Comparison of ENCODE assay signal across 8 mouse cellular contexts in the genomic region with DNA sequence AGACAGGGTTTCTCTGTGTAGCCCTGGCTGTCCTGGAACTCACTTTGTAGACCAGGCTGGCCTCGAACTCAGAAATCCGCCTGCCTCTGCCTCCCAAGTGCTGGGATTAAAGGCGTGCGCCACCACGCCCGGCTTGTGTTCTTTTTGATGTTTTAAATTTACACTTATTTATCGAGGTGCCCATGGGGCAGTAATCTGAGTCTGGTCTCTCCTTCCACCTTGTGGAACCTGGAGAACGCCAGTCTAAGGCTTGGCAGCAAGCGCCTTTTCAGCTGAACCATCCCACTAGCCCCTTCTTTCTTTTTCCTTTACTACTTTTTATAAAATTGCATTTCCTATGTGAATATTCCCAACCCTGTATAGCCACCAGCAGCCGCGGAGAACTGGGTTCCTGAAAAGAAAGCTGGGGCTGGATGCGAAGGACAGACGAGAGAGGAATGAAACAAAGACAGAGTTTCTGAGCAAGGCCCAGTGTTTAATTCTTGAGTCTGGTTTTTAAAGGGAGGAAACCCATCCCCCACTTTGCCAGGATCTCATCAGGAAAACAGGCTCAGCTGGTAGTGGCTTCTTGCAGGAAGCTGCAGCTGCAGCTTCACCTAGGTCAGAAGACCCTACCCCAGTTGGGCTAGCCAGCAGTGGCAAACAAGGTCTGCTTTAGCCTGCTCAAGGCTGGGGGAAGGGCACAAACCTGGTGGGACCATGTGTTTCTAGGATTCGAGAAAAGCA. TPM values are rescaled to one million over a fixed set of nuclear protein-coding genes. Genes with fewer than 3 reads are reported as not detected.
A peak's percentile ranks its signal among the peaks of the same experiment; 100 is the strongest.
DNase-seq lines count a peak whose midpoint lies in the region; ATAC-seq and TF ChIP-seq lines count a peak whose summit lies in the region.

No protein-coding gene starts in this region.

- H3K4me2 ChIP-seq in forebrain, embryonic 11.5 days (ENCODE audit: low read depth, low read length, severe bottlenecking): peak overlapping the region; percentile 70
- peak overlapping the region; percentile 53 for H3K4me2 ChIP-seq in kidney, embryonic 14.5 days (replicated peaks; ENCODE audit: low read depth, low read length)
- H3K4me2 ChIP-seq in midbrain, embryonic 16.5 days (ENCODE audit: low read length): peak overlapping the region; percentile 60

- peak overlapping the region; percentile 86 for H3K9ac ChIP-seq in forebrain, embryonic 11.5 days (ENCODE audit: low read length)
- peak overlapping the region; percentile 62; the same call in 1 of the 2 replicates for H3K9ac ChIP-seq in kidney, embryonic 14.5 days (ENCODE audit: low read depth, low read length)
- peak overlapping the region; percentile 83 for H3K9ac ChIP-seq in midbrain, embryonic 16.5 days (ENCODE audit: low read depth, low read length)

- WGBS in forebrain, embryonic 11.5 days: 39% methylated on average over 13 of the region's 14 CpGs
- 38% methylated on average over 13 of the region's 14 CpGs for WGBS in kidney, embryonic 14.5 days
- 43% methylated on average over 13 of the region's 14 CpGs for WGBS in midbrain, embryonic 16.5 days

- peak overlapping the region; percentile 96 for H3K4me3 ChIP-seq in left cerebral cortex, adult 2 months
- H3K4me3 ChIP-seq in forebrain, embryonic 11.5 days (ENCODE audit: low read depth, low read length): peak overlapping the region; percentile 77
- peak overlapping the region; percentile 55 for H3K4me3 ChIP-seq in kidney, embryonic 14.5 days (ENCODE audit: low read length)
- H3K4me3 ChIP-seq in midbrain, embryonic 16.5 days (ENCODE audit: low read depth, low read length): peak overlapping the region; percentile 85

- no peak for ATAC-seq in forebrain, embryonic 11.5 days (replicated peaks; ENCODE audit: low FRiP score)
- ATAC-seq in kidney, embryonic 14.5 days (ENCODE audit: low FRiP score, low TSS enrichment): no peak
- ATAC-seq in midbrain, embryonic 16.5 days: no peak
- no peak for ATAC-seq in granulocyte monocyte progenitor cell, adult 5-6 weeks (replicated peaks; ENCODE audit: poor library complexity, severe bottlenecking)

- peaks cover 4% of the 10 kb centered on the region; the same call in 1 of the 2 replicates for H3K9me3 ChIP-seq in forebrain, embryonic 11.5 days (ENCODE audit: control insufficient read depth, low read length)
- H3K9me3 ChIP-seq in kidney, embryonic 14.5 days (ENCODE audit: control insufficient read depth, low read length): peaks cover 13% of the 10 kb centered on the region
- peaks cover 2% of the 10 kb centered on the region for H3K9me3 ChIP-seq in midbrain, embryonic 16.5 days (replicated peaks; ENCODE audit: control insufficient read depth, low read length, poor library complexity, severe bottlenecking)

- intact Hi-C loops in left cerebral cortex, adult 2 months (cut with DNase I): loop anchor here (2.0 kb wide), 2 partner anchors 29 to 43 kb away; partner anchors contain the start of genes Zfp617 and Zfp882
- intact Hi-C loops in left cerebral cortex, postnatal 10 days (cut with DNase I): no loop called here

- no peak for DNase-seq in left cerebral cortex, adult 2 months (ENCODE audit: extremely low spot score in 1 of 2, low spot score in 2 of 2)
- DNase-seq in left cerebral cortex, postnatal 10 days (ENCODE audit: extremely low spot score in 1 of 2, low spot score in 2 of 2): no peak
- DNase-seq in NIH3T3 (ENCODE audit: low read depth): peak; percentile 27
- no peak for DNase-seq in forebrain, embryonic 11.5 days (ENCODE audit: low spot score)
- DNase-seq in c-Kit-positive CD71-positive TER-119-positive erythroid progenitor cells, embryonic 14.5 days (ENCODE audit: low spot score): no peak

- H3K36me3 ChIP-seq in forebrain, embryonic 11.5 days (ENCODE audit: control insufficient read depth, insufficient read depth, low read length): no peaks in the 10 kb centered on the region; the same call in 1 of the 2 replicates
- peaks cover 2% of the 10 kb centered on the region; the same call in 1 of the 2 replicates for H3K36me3 ChIP-seq in kidney, embryonic 14.5 days (ENCODE audit: control insufficient read depth, insufficient read depth, low read length)
- H3K36me3 ChIP-seq in midbrain, embryonic 16.5 days (ENCODE audit: control insufficient read depth, insufficient read depth, low read length): peaks cover 4% of the 10 kb centered on the region; the same call in 1 of the 2 replicates

- no peaks in the 10 kb centered on the region for H3K27me3 ChIP-seq in forebrain, embryonic 11.5 days (ENCODE audit: control insufficient read depth, insufficient read depth, low read length)
- H3K27me3 ChIP-seq in kidney, embryonic 14.5 days (ENCODE audit: control insufficient read depth, insufficient read depth, low read length): no peaks in the 10 kb centered on the region
- H3K27me3 ChIP-seq in midbrain, embryonic 16.5 days (ENCODE audit: control insufficient read depth, insufficient read depth, low read depth, low read length): no peaks in the 10 kb centered on the region; the same call in 1 of the 2 replicates

- H3K4me1 ChIP-seq in forebrain, embryonic 11.5 days (replicated peaks; ENCODE audit: control insufficient read depth, insufficient read depth, low read length): peaks cover 2% of the 10 kb centered on the region; the same call in 1 of the 2 replicates
- H3K4me1 ChIP-seq in kidney, embryonic 14.5 days (ENCODE audit: control insufficient read depth, insufficient read depth, low read length): 0 out of 2 replicates have a peak, but pooled peaks cover 4% of the 10 kb centered on the region
- peaks cover 17% of the 10 kb centered on the region for H3K4me1 ChIP-seq in midbrain, embryonic 16.5 days (ENCODE audit: control insufficient read depth, insufficient read depth, low read length)

- no peak overlapping the region; the same call in 1 of the 2 replicates for H3K27ac ChIP-seq in left cerebral cortex, adult 2 months
- H3K27ac ChIP-seq in forebrain, embryonic 11.5 days (ENCODE audit: low read depth, low read length): no peak overlapping the region
- H3K27ac ChIP-seq in kidney, embryonic 14.5 days (ENCODE audit: low read depth, low read length): peak overlapping the region; percentile 47; the same call in 1 of the 2 replicates
- H3K27ac ChIP-seq in midbrain, embryonic 16.5 days (ENCODE audit: low read length): peak overlapping the region; percentile 33; the same call in 1 of the 2 replicates

- TF ChIP-seq CTCF in left cerebral cortex, adult 2 months (IDR thresholded peaks at IDR 0.05): no peak

RNA-seq across cellular contexts. Expression of gene Zfp961, which starts 0.8 kb away (rescaled TPM):
- 10 to 100 TPM; 15.0 to 15.3 TPM for total RNA-seq in left cerebral cortex, adult 2 months (2021)
- total RNA-seq in left cerebral cortex, postnatal 10 days (2021): 10 to 100 TPM; 12.5 to 14.5 TPM
- polyA plus RNA-seq in forebrain, embryonic 11.5 days (2014; fragmentation: Nextera tagmentation; extraction: Ambion mirVana): 29.0 and 31.2 TPM in 2 replicates
- 28.3 and 32.4 TPM in 2 replicates for polyA plus RNA-seq in kidney, embryonic 14.5 days (2014; fragmentation: Nextera tagmentation; extraction: Ambion mirVana)
- polyA plus RNA-seq in midbrain, embryonic 16.5 days (2015; fragmentation: Nextera tagmentation; extraction: Ambion mirVana): 15.2 and 17.6 TPM in 2 replicates
- 34.4 and 35.7 TPM in 2 replicates for total RNA-seq in granulocyte monocyte progenitor cell, adult 5-6 weeks (2014; fragmentation: Nextera tagmentation)
- total RNA-seq in granulocyte monocyte progenitor cell, adult 5-6 weeks (2017): 23.0 and 31.3 TPM in 2 replicates

RNA-seq across cellular contexts. Expression of gene Zfp617, which starts 43.2 kb away (rescaled TPM):
- total RNA-seq in left cerebral cortex, adult 2 months (2021): 10 to 100 TPM; 25.3 to 28.4 TPM
- 10 to 100 TPM; 27.4 to 30.0 TPM for total RNA-seq in left cerebral cortex, postnatal 10 days (2021)
- 39.6 and 40.5 TPM in 2 replicates for polyA plus RNA-seq in forebrain, embryonic 11.5 days (2014; fragmentation: Nextera tagmentation; extraction: Ambion mirVana)
- polyA plus RNA-seq in kidney, embryonic 14.5 days (2014; fragmentation: Nextera tagmentation; extraction: Ambion mirVana): 29.1 and 30.9 TPM in 2 replicates
- 32.7 and 33.6 TPM in 2 replicates for polyA plus RNA-seq in midbrain, embryonic 16.5 days (2015; fragmentation: Nextera tagmentation; extraction: Ambion mirVana)
- 10.4 and 15.0 TPM in 2 replicates for total RNA-seq in granulocyte monocyte progenitor cell, adult 5-6 weeks (2014; fragmentation: Nextera tagmentation)
- 11.2 and 12.1 TPM in 2 replicates for total RNA-seq in granulocyte monocyte progenitor cell, adult 5-6 weeks (2017)

RNA-seq across cellular contexts. Expression of gene Zfp882, which starts 43.2 kb away (rescaled TPM):
- 10 to 100 TPM; 11.1 to 12.1 TPM for total RNA-seq in left cerebral cortex, adult 2 months (2021)
- total RNA-seq in left cerebral cortex, postnatal 10 days (2021): 1 to 10 TPM; 9.9 to 10.0 TPM
- polyA plus RNA-seq in forebrain, embryonic 11.5 days (2014; fragmentation: Nextera tagmentation; extraction: Ambion mirVana): 9.5 and 9.7 TPM in 2 replicates
- 4.8 and 10.5 TPM in 2 replicates for polyA plus RNA-seq in kidney, embryonic 14.5 days (2014; fragmentation: Nextera tagmentation; extraction: Ambion mirVana)
- polyA plus RNA-seq in midbrain, embryonic 16.5 days (2015; fragmentation: Nextera tagmentation; extraction: Ambion mirVana): 18.4 and 21.2 TPM in 2 replicates
- 2.5 and 4.3 TPM in 2 replicates for total RNA-seq in granulocyte monocyte progenitor cell, adult 5-6 weeks (2014; fragmentation: Nextera tagmentation)
- 6.1 and 6.6 TPM in 2 replicates for total RNA-seq in granulocyte monocyte progenitor cell, adult 5-6 weeks (2017)

RNA-seq across cellular contexts. Expression of gene Cyp4f18, which starts 57.8 kb away (rescaled TPM):
- not detected for total RNA-seq in left cerebral cortex, adult 2 months (2021)
- not detected for total RNA-seq in left cerebral cortex, postnatal 10 days (2021)
- polyA plus RNA-seq in forebrain, embryonic 11.5 days (2014; fragmentation: Nextera tagmentation; extraction: Ambion mirVana): 0.68 and 0.81 TPM in 2 replicates
- polyA plus RNA-seq in kidney, embryonic 14.5 days (2014; fragmentation: Nextera tagmentation; extraction: Ambion mirVana): 0.86 and 1.2 TPM in 2 replicates
- polyA plus RNA-seq in midbrain, embryonic 16.5 days (2015; fragmentation: Nextera tagmentation; extraction: Ambion mirVana): 0.42 and 0.70 TPM in 2 replicates
- total RNA-seq in granulocyte monocyte progenitor cell, adult 5-6 weeks (2014; fragmentation: Nextera tagmentation): 11.7 and 15.8 TPM in 2 replicates
- total RNA-seq in granulocyte monocyte progenitor cell, adult 5-6 weeks (2017): 6.5 and 7.1 TPM in 2 replicates

Comparison
In these comparisons a context has a peak if more than half of its experiments do, and no peak if none do; other contexts are left out.
1. H3K27ac ChIP-seq: peak in kidney, embryonic 14.5 days (single experiment) and midbrain, embryonic 16.5 days (single experiment); none in left cerebral cortex, adult 2 months (single experiment) and forebrain, embryonic 11.5 days (single experiment).
2. Peak in every context shown above with its lines, with median percentiles within 50 percentile points of each other: H3K4me3 ChIP-seq, H3K4me2 ChIP-seq and H3K9ac ChIP-seq.